In the genomic region with DNA sequence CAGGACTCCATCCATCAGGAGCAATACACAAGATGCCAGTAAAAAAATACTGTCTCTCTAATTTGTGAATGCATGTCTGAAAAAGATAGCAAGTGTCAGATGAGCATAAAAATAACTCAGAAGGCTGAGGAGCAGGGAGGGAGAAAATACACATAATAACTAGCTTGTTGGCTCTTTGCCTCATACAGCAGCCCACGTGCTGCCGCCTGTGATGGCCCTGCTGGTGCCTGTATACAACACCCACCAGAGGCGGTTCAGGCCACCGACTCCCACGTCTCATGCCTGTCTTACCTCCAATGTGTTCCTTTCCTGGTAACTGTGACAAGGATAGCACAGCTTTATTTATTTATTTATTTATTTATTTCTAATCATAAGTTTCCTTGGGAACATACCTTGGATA, we compare ENCODE assay signal across 19 mouse cellular contexts.
DNase-seq lines count a peak whose midpoint lies in the region; ATAC-seq and TF ChIP-seq lines count a peak whose summit lies in the region.
"Had no signal": no experiment of that assay in that cellular context is flagged by ENCODE, and none has a peak within 500 bp of the region (broad histone marks: within the 10 kb centered on the region; RNA-seq: fewer than 3 reads in every experiment).

No protein-coding gene starts in this region.

- no peak overlapping the region for H3K9ac ChIP-seq in forebrain, postnatal 0 days
- no peak overlapping the region for H3K9ac ChIP-seq in forebrain, embryonic 11.5 days (ENCODE audit: low read length)
- H3K9ac ChIP-seq: limb, embryonic 15.5 days; midbrain, embryonic 15.5 days had no signal

- TF ChIP-seq CTCF in forebrain, postnatal 0 days (IDR thresholded peaks at IDR 0.05; ENCODE audit: low read depth) = no peak
- no peak for TF ChIP-seq CTCF in left cerebral cortex, adult 2 months (IDR thresholded peaks at IDR 0.05)

- intact Hi-C loops in left cerebral cortex, adult 2 months (cut with DNase I) = loop anchor here (5.0 kb wide), 3 partner anchors 105 to 280 kb away; no protein-coding TSS in a partner anchor

- H3K4me2 ChIP-seq in forebrain, postnatal 0 days (ENCODE audit: low read depth) = no peak overlapping the region
- no peak overlapping the region for H3K4me2 ChIP-seq in forebrain, embryonic 11.5 days (ENCODE audit: low read depth, low read length, severe bottlenecking)
- H3K4me2 ChIP-seq: limb, embryonic 15.5 days; midbrain, embryonic 15.5 days had no signal

- H3K9me3 ChIP-seq in forebrain, postnatal 0 days (ENCODE audit: low read length) = no peaks in the 10 kb centered on the region
- H3K9me3 ChIP-seq in forebrain, embryonic 11.5 days (ENCODE audit: control insufficient read depth, low read length) = no peaks in the 10 kb centered on the region
- H3K9me3 ChIP-seq: limb, embryonic 15.5 days; megakaryocyte, embryonic 14.5 days; midbrain, embryonic 15.5 days had no signal

- WGBS in forebrain, postnatal 0 days = 52% methylated on average over 5 of the region's 5 CpGs
- WGBS in forebrain, embryonic 11.5 days = 95% methylated on average over 5 of the region's 5 CpGs

- peak; percentile 62 for ATAC-seq in forebrain, postnatal 0 days
- ATAC-seq in forebrain, embryonic 11.5 days (replicated peaks; ENCODE audit: low FRiP score) = no peak
- ATAC-seq: hindbrain, embryonic 16.5 days; intestine, postnatal 0 days; midbrain, embryonic 15.5 days had no signal

- H3K4me1 ChIP-seq in forebrain, postnatal 0 days (ENCODE audit: insufficient read depth) = peaks cover 4% of the 10 kb centered on the region; the same call in 1 of the 2 replicates
- no peaks in the 10 kb centered on the region for H3K4me1 ChIP-seq in forebrain, embryonic 11.5 days (replicated peaks; ENCODE audit: control insufficient read depth, insufficient read depth, low read length)
- H3K4me1 ChIP-seq: limb, embryonic 15.5 days; megakaryocyte, embryonic 14.5 days; midbrain, embryonic 15.5 days had no signal

- H3K4me3 ChIP-seq in forebrain, postnatal 0 days (ENCODE audit: low read depth, low read length) = no peak overlapping the region
- H3K4me3 ChIP-seq in forebrain, embryonic 11.5 days (ENCODE audit: low read depth, low read length) = no peak overlapping the region
- no peak overlapping the region for H3K4me3 ChIP-seq in left cerebral cortex, adult 2 months
- H3K4me3 ChIP-seq: limb, embryonic 15.5 days; midbrain, embryonic 15.5 days had no signal

- no peaks in the 10 kb centered on the region for H3K36me3 ChIP-seq in forebrain, postnatal 0 days (ENCODE audit: insufficient read depth)
- no peaks in the 10 kb centered on the region for H3K36me3 ChIP-seq in forebrain, embryonic 11.5 days (ENCODE audit: control insufficient read depth, insufficient read depth, low read length)
- H3K36me3 ChIP-seq: limb, embryonic 15.5 days; midbrain, embryonic 15.5 days had no signal

- peak overlapping the region; percentile 6; the same call in 1 of the 2 replicates for H3K27ac ChIP-seq in forebrain, postnatal 0 days (ENCODE audit: low read depth, low read length)
- H3K27ac ChIP-seq in forebrain, embryonic 11.5 days (ENCODE audit: low read depth, low read length) = no peak overlapping the region
- H3K27ac ChIP-seq in left cerebral cortex, adult 2 months = peak overlapping the region; percentile 51
- H3K27ac ChIP-seq: limb, embryonic 15.5 days; midbrain, embryonic 15.5 days had no signal

- H3K27me3 ChIP-seq in forebrain, postnatal 0 days (ENCODE audit: insufficient read depth, low read length) = no peaks in the 10 kb centered on the region
- no peaks in the 10 kb centered on the region for H3K27me3 ChIP-seq in forebrain, embryonic 11.5 days (ENCODE audit: control insufficient read depth, insufficient read depth, low read length)
- H3K27me3 ChIP-seq: limb, embryonic 15.5 days; megakaryocyte, embryonic 14.5 days; midbrain, embryonic 15.5 days had no signal

- DNase-seq in forebrain, postnatal 0 days = peak; percentile 42
- no peak for DNase-seq in forebrain, embryonic 11.5 days (ENCODE audit: low spot score)
- DNase-seq in layer of hippocampus, adult 11-12 months (ENCODE audit: low spot score) = peak; percentile 71
- DNase-seq in left cerebral cortex, adult 2 months (ENCODE audit: extremely low spot score in 1 of 2, low spot score in 2 of 2) = peak; percentile 37 to 44
- peak; percentile 21 for DNase-seq in right cerebral cortex, postnatal 25 days
- no peak for DNase-seq in kidney, postnatal 10 days
- no peak for DNase-seq in kidney, adult 18-20 months
- DNase-seq: adrenal gland, postnatal 14 days; cerebellum, adult 18-20 months; cerebellum, postnatal 36 days; heart, postnatal 4 days; kidney, postnatal 14 days; lung, postnatal 14 days; thymus, postnatal 36 days had no signal

Comparison
In these comparisons a context has a peak if more than half of its experiments do, and no peak if none do; other contexts are left out.
1. DNase-seq: peak in forebrain, postnatal 0 days (single experiment), layer of hippocampus, adult 11-12 months (single experiment), left cerebral cortex, adult 2 months (2 of 2) and right cerebral cortex, postnatal 25 days (single experiment); none in forebrain, embryonic 11.5 days (single experiment), kidney, postnatal 10 days (single experiment) and kidney, adult 18-20 months (single experiment).